Comparison of ENCODE assay signal across 31 mouse cellular contexts in the genomic region with DNA sequence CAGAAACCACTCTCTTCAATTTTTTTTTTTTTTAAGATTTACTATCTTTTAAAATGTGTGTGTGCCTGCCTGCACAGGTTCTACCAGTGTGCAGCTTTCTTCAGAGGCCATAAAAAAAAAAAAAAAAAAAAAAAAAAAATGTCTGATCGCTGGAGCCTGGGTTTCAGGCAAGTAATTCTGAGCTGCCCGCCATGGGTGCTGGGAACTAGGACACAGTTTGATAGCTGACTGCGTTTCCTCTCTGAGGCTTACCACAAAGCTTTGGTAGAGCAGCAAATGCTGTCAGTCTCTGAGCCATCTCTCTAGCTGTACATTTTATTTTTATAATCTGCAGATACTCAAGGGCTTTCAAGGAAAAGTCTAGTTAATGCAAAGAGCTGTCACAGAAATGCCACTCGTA.
DNase-seq lines count a peak whose midpoint lies in the region; ATAC-seq and TF ChIP-seq lines count a peak whose summit lies in the region.
"Had no signal": no experiment of that assay in that cellular context is flagged by ENCODE, and none has a peak within 500 bp of the region (broad histone marks: within the 10 kb centered on the region; RNA-seq: fewer than 3 reads in every experiment).

No protein-coding gene starts in this region.

- no peaks in the 10 kb centered on the region for H3K79me2 ChIP-seq in CH12.LX (replicated peaks; ENCODE audit: control insufficient read depth, extremely low read depth, insufficient read depth, poor library complexity, severe bottlenecking)

- peaks cover 13 to 17% of the 10 kb centered on the region in 2 experiments for H3K4me1 ChIP-seq in CH12.LX (ENCODE audit: control insufficient read depth in 1 of 2, insufficient read depth in 2 of 2)
- no peaks in the 10 kb centered on the region for H3K4me1 ChIP-seq in intestine, embryonic 16.5 days (ENCODE audit: control insufficient read depth, insufficient read depth, low read length)
- H3K4me1 ChIP-seq: forebrain, embryonic 10.5 days; intestine, embryonic 15.5 days; neural tube, embryonic 12.5 days had no signal

- H3K9me3 ChIP-seq in CH12.LX (replicated peaks; ENCODE audit: low read length) = no peaks in the 10 kb centered on the region
- no peaks in the 10 kb centered on the region for H3K9me3 ChIP-seq in intestine, embryonic 16.5 days (ENCODE audit: control insufficient read depth, low read length)
- H3K9me3 ChIP-seq: embryonic facial prominence, embryonic 13.5 days; forebrain, embryonic 10.5 days; heart, embryonic 13.5 days; intestine, embryonic 15.5 days; liver, embryonic 12.5 days; midbrain, embryonic 10.5 days; neural tube, embryonic 12.5 days had no signal

- TF ChIP-seq POLR2A in CH12.LX (IDR thresholded peaks at IDR 0.05; ENCODE audit: low read depth, low read length) = no peak

- WGBS in intestine, embryonic 16.5 days = 81% methylated on average over 4 of the region's 4 CpGs

- H3K36me3 ChIP-seq in CH12.LX (replicated peaks in 1 of 2; ENCODE audit: control insufficient read depth in 1 of 2, insufficient read depth in 1 of 2, low read length in 1 of 2) = no peaks in the 10 kb centered on the region
- H3K36me3 ChIP-seq in intestine, embryonic 16.5 days (ENCODE audit: control insufficient read depth, insufficient read depth, low read length) = no peaks in the 10 kb centered on the region
- H3K36me3 ChIP-seq: embryonic facial prominence, embryonic 13.5 days; forebrain, embryonic 10.5 days; heart, embryonic 13.5 days; intestine, embryonic 15.5 days; liver, embryonic 12.5 days; neural tube, embryonic 12.5 days had no signal

- TF ChIP-seq CTCF in CH12.LX (conservative IDR thresholded peaks at IDR 0.05 in 1 of 2, IDR thresholded peaks at IDR 0.05 in 1 of 2; ENCODE audit: low read depth in 2 of 2, low read length in 2 of 2) = no peak
- no peak for TF ChIP-seq CTCF in gastrocnemius, adult 2 months (IDR thresholded peaks at IDR 0.05)

- no peak for TF ChIP-seq RAD21 in CH12.LX (IDR thresholded peaks at IDR 0.05; ENCODE audit: low read depth, low read length)

- 0 out of 2 replicates have a peak, but pooled peaks have one; percentile 29 for ATAC-seq in megakaryocyte progenitor cell, adult 5-6 weeks (replicated peaks; ENCODE audit: poor library complexity)
- ATAC-seq in cerebellum, adult (ENCODE audit: insufficient number of reproducible peaks, low FRiP score, low TSS enrichment) = no peak
- no peak for ATAC-seq in intestine, embryonic 16.5 days
- ATAC-seq: forebrain, embryonic 16.5 days; hindbrain, embryonic 16.5 days; intestine, embryonic 15.5 days; liver, embryonic 12.5 days; liver, postnatal 0 days; midbrain, embryonic 16.5 days had no signal

- no peak overlapping the region for H3K4me2 ChIP-seq in CH12.LX (ENCODE audit: insufficient read depth, low read depth, poor library complexity, severe bottlenecking)
- no peak overlapping the region for H3K4me2 ChIP-seq in intestine, embryonic 16.5 days (ENCODE audit: low read depth, low read length)
- H3K4me2 ChIP-seq: embryonic facial prominence, embryonic 13.5 days; heart, embryonic 13.5 days; intestine, embryonic 15.5 days; liver, embryonic 12.5 days; neural tube, embryonic 12.5 days had no signal

- dilution Hi-C loops in CH12.LX (cut with MboI; ENCODE audit: extremely low pct_ligation_motif_present, extremely low pct_unique_long_range_greater_than_20kb, low sequenced_read_pairs) = no loop called here

- intact Hi-C loops in gastrocnemius, adult 2 months (cut with DNase I) = no loop called here

- H3K9ac ChIP-seq in CH12.LX (ENCODE audit: insufficient read depth, low read depth) = no peak overlapping the region
- H3K9ac ChIP-seq in intestine, embryonic 16.5 days (ENCODE audit: low read depth, low read length) = no peak overlapping the region
- H3K9ac ChIP-seq: embryonic facial prominence, embryonic 13.5 days; heart, embryonic 13.5 days; intestine, embryonic 15.5 days; liver, embryonic 12.5 days; liver, postnatal 0 days; neural tube, embryonic 12.5 days had no signal

- no peak for DNase-seq in CH12.LX (ENCODE audit: extremely low read depth)
- DNase-seq in thymus, postnatal 0 days (ENCODE audit: low spot score) = peak; percentile 79
- peak; percentile 58 for DNase-seq in thymus, postnatal 4 days
- no peak for DNase-seq in gastrocnemius, adult 2 months
- DNase-seq: adrenal gland, postnatal 25 days; B cell, adult 2 months; cerebellum, adult 8-10 months; cerebellum, postnatal 36 days; heart, adult 2 months; heart, postnatal 10 days; kidney, adult 8-10 months; kidney, postnatal 10 days; layer of hippocampus, postnatal 36 days; left cerebral cortex, postnatal 4 days; liver, postnatal 0 days; right cerebral cortex, adult 18-20 months; right cerebral cortex, postnatal 4 days had no signal

- H3K27ac ChIP-seq in CH12.LX (ENCODE audit: insufficient read depth, low read depth) = no peak overlapping the region
- H3K27ac ChIP-seq in gastrocnemius, adult 2 months = no peak overlapping the region
- H3K27ac ChIP-seq in intestine, embryonic 16.5 days (ENCODE audit: low read length) = no peak overlapping the region
- H3K27ac ChIP-seq: embryonic facial prominence, embryonic 13.5 days; forebrain, embryonic 10.5 days; heart, adult 2 months; heart, embryonic 13.5 days; intestine, embryonic 15.5 days; liver, embryonic 12.5 days; macrophage; midbrain, embryonic 10.5 days; neural tube, embryonic 12.5 days had no signal

- no peak for TF ChIP-seq EP300 in CH12.LX (IDR thresholded peaks at IDR 0.05; ENCODE audit: low read length)

- H3K4me3 ChIP-seq in CH12.LX (replicated peaks in 1 of 3; ENCODE audit: low read depth in 2 of 3, low read length in 2 of 3, poor library complexity in 1 of 3) = no peak overlapping the region
- H3K4me3 ChIP-seq in gastrocnemius, adult 2 months = no peak overlapping the region
- H3K4me3 ChIP-seq in intestine, embryonic 16.5 days (ENCODE audit: low read length) = no peak overlapping the region
- H3K4me3 ChIP-seq: embryonic facial prominence, embryonic 13.5 days; forebrain, embryonic 10.5 days; heart, adult 2 months; heart, embryonic 13.5 days; intestine, embryonic 15.5 days; liver, embryonic 12.5 days; midbrain, embryonic 10.5 days; neural tube, embryonic 12.5 days had no signal

- H3K27me3 ChIP-seq in CH12.LX (replicated peaks) = no peaks in the 10 kb centered on the region
- no peaks in the 10 kb centered on the region for H3K27me3 ChIP-seq in intestine, embryonic 16.5 days (replicated peaks; ENCODE audit: control insufficient read depth, insufficient read depth, low read length)
- H3K27me3 ChIP-seq: embryonic facial prominence, embryonic 13.5 days; intestine, embryonic 15.5 days; neural tube, embryonic 12.5 days had no signal

- in situ Hi-C loops in CH12.LX (cut with MboI; ENCODE audit: low pct_ligation_motif_present, low pct_unique_long_range_greater_than_20kb, low sequenced_read_pairs) = no loop called here

TF ChIP-seq in CH12.LX, 34 proteins besides CTCF, POLR2A, EP300 and RAD21:
- TF ChIP-seq ZNF384 (IDR thresholded peaks at IDR 0.05; ENCODE audit: low read depth, low read length) (peak; percentile 52), JUND (conservative IDR thresholded peaks at IDR 0.05; ENCODE audit: low read depth, low read length) (no peak)

Comparison
In these comparisons a context has a peak if more than half of its experiments do, and no peak if none do; other contexts are left out.
1. DNase-seq: peak in thymus, postnatal 0 days (single experiment) and thymus, postnatal 4 days (single experiment); none in CH12.LX (single experiment) and gastrocnemius, adult 2 months (single experiment).